Mouse (Mus musculus) liver, embryonic 16.5 days (tissue): ENCODE measurements around the gene Cyp2b13. TPM values are rescaled to one million over a fixed set of nuclear protein-coding genes. Genes with fewer than 3 reads are reported as not detected.

ENCODE experiments used
- polyA plus RNA-seq: library from polyadenylated mRNA; unstranded; fragments of >200 nt; fragmentation: Nextera tagmentation; extraction: Ambion mirVana; gene quantifications from 2 replicates; pipeline ENCODE4 v1.2.1, GENCODE M21; 2015

The Cyp2b13 gene
- polyA plus RNA-seq, 1 experiment from 2014 or later = 0.35 TPM

Other genes with a start within 250 kb of the Cyp2b13 start
- 0.42 and 0.80 TPM in 2 replicates for gene Cyp2s1, start 244.6 kb upstream of the Cyp2b13 start, polyA plus RNA-seq
- gene Cyp2b10, start 163.9 kb upstream of the Cyp2b13 start, polyA plus RNA-seq = 0.08 and 0.13 TPM in 2 replicates
- 2.0 and 2.5 TPM in 2 replicates for gene Cyp2b9, start 111.9 kb downstream of the Cyp2b13 start, polyA plus RNA-seq
- gene Vmn1r184, start 198.8 kb downstream of the Cyp2b13 start, polyA plus RNA-seq = not detected in 2 replicates
- 0.81 and 1.2 TPM in 2 replicates for gene Cyp2a4, start 245.7 kb downstream of the Cyp2b13 start, polyA plus RNA-seq